Mouse (Mus musculus) thymus, adult 2 months (tissue): ENCODE results near the gene Vmn2r91.
"Not testable (repeated sequence)": the region's sequence is repeated elsewhere in the genome, so short reads cannot be mapped to it uniquely, and the experiment has no call there.

Experiments used
- CTCF ChIP-seq: fragments of 200-500 bp; IDR thresholded peaks from 2 replicates; pipeline ENCODE4 v1.5.1; 2012; ENCODE audit warnings: mild to moderate bottlenecking, control low read depth, low read length, moderate library complexity, borderline replicate concordance; ENCODE audit not compliant: control insufficient read depth, poor library complexity, insufficient read depth; ENCODE audit errors: extremely low read depth
- POLR2A ChIP-seq: fragments of 200-500 bp; IDR thresholded peaks from 2 replicates; pipeline ENCODE4 v1.6.1; 2012; ENCODE audit warnings: mild to moderate bottlenecking, low read length, control low read depth, moderate library complexity; ENCODE audit not compliant: control insufficient read depth, poor library complexity, insufficient read depth; ENCODE audit errors: extremely low read depth

DNA sequence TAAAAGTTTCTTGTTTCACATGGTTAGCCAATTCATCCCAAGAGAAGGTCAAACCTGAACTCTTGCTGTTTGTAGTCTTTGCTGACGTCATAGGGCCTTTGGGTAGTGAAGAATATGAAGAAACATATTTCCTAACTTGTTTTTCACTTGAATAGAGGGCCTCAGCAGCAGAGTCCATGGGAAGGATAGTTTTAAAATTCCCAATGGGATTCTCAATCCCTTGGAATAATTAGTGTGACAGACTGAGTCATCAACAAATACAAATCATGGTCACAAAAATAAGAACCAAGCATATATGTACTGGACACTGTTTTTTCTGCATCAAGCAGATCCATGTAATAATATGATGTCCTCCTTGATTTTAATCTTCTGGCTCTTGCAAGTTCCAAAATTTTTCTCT lies 66.8 kb downstream of the Vmn2r91 start, which contains the start of gene Vmn2r92:
- not testable (repeated sequence) for TF ChIP-seq CTCF, POLR2A
